Comparison of ENCODE assay signal across 8 mouse cellular contexts in genomic region chr2:57102856-57103844, GRCm38 (mm10). TPM values are rescaled to one million over a fixed set of nuclear protein-coding genes. Genes with fewer than 3 reads are reported as not detected.
DNase-seq lines count a peak whose midpoint lies in the region; ATAC-seq lines count a peak whose summit lies in the region.

No protein-coding gene starts in this region.

- no peak overlapping the region for H3K27ac ChIP-seq in heart, embryonic 13.5 days (replicated peaks)
- H3K27ac ChIP-seq in midbrain, embryonic 16.5 days (ENCODE audit: low read length): no peak overlapping the region

- no peaks in the 10 kb centered on the region for H3K9me3 ChIP-seq in heart, embryonic 13.5 days
- H3K9me3 ChIP-seq in midbrain, embryonic 16.5 days (replicated peaks; ENCODE audit: control insufficient read depth, low read length, poor library complexity, severe bottlenecking): no peaks in the 10 kb centered on the region; the same call in 1 of the 2 replicates

- no peaks in the 10 kb centered on the region for H3K36me3 ChIP-seq in heart, embryonic 13.5 days
- no peaks in the 10 kb centered on the region for H3K36me3 ChIP-seq in midbrain, embryonic 16.5 days (ENCODE audit: control insufficient read depth, insufficient read depth, low read length)

- no peak for ATAC-seq in heart, embryonic 13.5 days (ENCODE audit: extremely low read depth, insufficient number of reproducible peaks, low FRiP score, low TSS enrichment)
- peak; percentile 26; the same call in 1 of the 2 replicates for ATAC-seq in midbrain, embryonic 16.5 days

- H3K4me2 ChIP-seq in heart, embryonic 13.5 days: peak overlapping the region; percentile 77
- H3K4me2 ChIP-seq in midbrain, embryonic 16.5 days (ENCODE audit: low read length): peak overlapping the region; percentile 66

- peak overlapping the region; percentile 54 for H3K4me3 ChIP-seq in heart, embryonic 13.5 days
- H3K4me3 ChIP-seq in midbrain, embryonic 16.5 days (ENCODE audit: low read depth, low read length): peak overlapping the region; percentile 37

- WGBS in heart, embryonic 13.5 days: 2% methylated on average over 35 of the region's 37 CpGs
- WGBS in midbrain, embryonic 16.5 days: under 1% methylated on average over 36 of the region's 37 CpGs

- peaks cover 29% of the 10 kb centered on the region for H3K4me1 ChIP-seq in heart, embryonic 13.5 days
- peaks cover 10% of the 10 kb centered on the region for H3K4me1 ChIP-seq in midbrain, embryonic 16.5 days (ENCODE audit: control insufficient read depth, insufficient read depth, low read length)

- peak overlapping the region; percentile 28; the same call in 1 of the 2 replicates for H3K9ac ChIP-seq in heart, embryonic 13.5 days
- no peak overlapping the region for H3K9ac ChIP-seq in midbrain, embryonic 16.5 days (ENCODE audit: low read depth, low read length)

- no peak for DNase-seq in heart, adult 18-20 months
- DNase-seq in embryo, embryonic 9.5 days (ENCODE audit: extremely low spot score): peak; percentile 33
- peak; percentile 9 for DNase-seq in induced T-regulatory cell, adult 2 months (ENCODE audit: low read depth)
- no peak for DNase-seq in right cerebral cortex, postnatal 10 days (ENCODE audit: low spot score in 2 of 2)
- no peak for DNase-seq in adrenal gland, postnatal 25 days
- no peak for DNase-seq in gastrocnemius, postnatal 4 days (ENCODE audit: low spot score in 2 of 2)

- H3K27me3 ChIP-seq in heart, embryonic 13.5 days (replicated peaks): peaks cover 97% of the 10 kb centered on the region
- peaks cover 49% of the 10 kb centered on the region for H3K27me3 ChIP-seq in midbrain, embryonic 16.5 days (ENCODE audit: control insufficient read depth, insufficient read depth, low read depth, low read length)

RNA-seq across cellular contexts. Expression of gene Nr4a2, which starts 20.7 kb away (rescaled TPM):
- polyA plus RNA-seq in heart, embryonic 13.5 days (2015; fragmentation: Nextera tagmentation; extraction: Ambion mirVana): 2.3 and 2.6 TPM in 2 replicates
- 1 to 10 TPM; 1.7 TPM for total RNA-seq in heart, adult 18-20 months (2021)
- polyA plus RNA-seq in midbrain, embryonic 16.5 days (2015; fragmentation: Nextera tagmentation; extraction: Ambion mirVana): 26.0 and 40.4 TPM in 2 replicates
- total RNA-seq in adrenal gland, postnatal 25 days (2021): 6.8 and 9.9 TPM in 2 replicates
- total RNA-seq in gastrocnemius, postnatal 4 days (2021): 1 to 10 TPM; 4.7 to 5.1 TPM

Comparison
In these comparisons a context has a peak if more than half of its experiments do, and no peak if none do; other contexts are left out.
1. DNase-seq: peak in embryo, embryonic 9.5 days (single experiment) and induced T-regulatory cell, adult 2 months (single experiment); none in heart, adult 18-20 months (0 of 2), right cerebral cortex, postnatal 10 days (0 of 2), adrenal gland, postnatal 25 days (single experiment) and gastrocnemius, postnatal 4 days (0 of 2).